In genomic region chr10:122747151-122747925, GRCm38 (mm10) we compare ENCODE assay signal across 29 mouse cellular contexts.
A peak's percentile ranks its signal among the peaks of the same experiment; 100 is the strongest.
DNase-seq lines count a peak whose midpoint lies in the region; ATAC-seq and TF ChIP-seq lines count a peak whose summit lies in the region.
"Had no signal": no experiment of that assay in that cellular context is flagged by ENCODE, and none has a peak within 500 bp of the region (broad histone marks: within the 10 kb centered on the region; RNA-seq: fewer than 3 reads in every experiment).

No protein-coding gene starts in this region.

- no peaks in the 10 kb centered on the region for H3K79me2 ChIP-seq in heart, adult 2 months (replicated peaks; ENCODE audit: control insufficient read depth, insufficient read depth, low read length)

- no peak overlapping the region for H3K4me3 ChIP-seq in heart, adult 2 months
- H3K4me3 ChIP-seq in midbrain, embryonic 11.5 days (ENCODE audit: low read depth, low read length), result no peak overlapping the region
- no peak overlapping the region for H3K4me3 ChIP-seq in midbrain, embryonic 13.5 days (replicated peaks)
- H3K4me3 ChIP-seq: erythroblast, embryonic 14.5 days; limb, embryonic 10.5 days; limb, embryonic 15.5 days; liver, embryonic 13.5 days; megakaryocyte, embryonic 14.5 days; myocyte had no signal

- no peak overlapping the region for H3K27ac ChIP-seq in heart, adult 2 months
- H3K27ac ChIP-seq in midbrain, embryonic 11.5 days (ENCODE audit: low read depth, low read length), result no peak overlapping the region
- H3K27ac ChIP-seq in midbrain, embryonic 13.5 days, result no peak overlapping the region
- H3K27ac ChIP-seq: hindbrain, embryonic 14.5 days; limb, embryonic 15.5 days; liver, embryonic 13.5 days had no signal

- no peaks in the 10 kb centered on the region for H3K9me3 ChIP-seq in midbrain, embryonic 11.5 days (ENCODE audit: control insufficient read depth, low read length)
- H3K9me3 ChIP-seq in midbrain, embryonic 13.5 days, result no peaks in the 10 kb centered on the region
- H3K9me3 ChIP-seq: limb, embryonic 10.5 days; limb, embryonic 15.5 days; liver, embryonic 13.5 days had no signal

- intact Hi-C loops in heart, adult 2 months (cut with DNase I), result no loop called here

- no peak overlapping the region for H3K4me2 ChIP-seq in midbrain, embryonic 11.5 days
- H3K4me2 ChIP-seq in midbrain, embryonic 13.5 days (replicated peaks), result no peak overlapping the region
- H3K4me2 ChIP-seq: heart, embryonic 11.5 days; hindbrain, embryonic 14.5 days; limb, embryonic 15.5 days; liver, embryonic 13.5 days had no signal

- TF ChIP-seq EP300 in heart, adult 2 months (IDR thresholded peaks at IDR 0.05; ENCODE audit: insufficient read depth, low read depth, low read length), result no peak

- WGBS in heart, adult 2 months, result 84% methylated on average over 11 of the region's 11 CpGs
- 90% methylated on average over 11 of the region's 11 CpGs for WGBS in midbrain, embryonic 11.5 days
- 93% methylated on average over 11 of the region's 11 CpGs for WGBS in midbrain, embryonic 13.5 days

- no peaks in the 10 kb centered on the region for H3K36me3 ChIP-seq in heart, adult 2 months (ENCODE audit: control insufficient read depth, insufficient read depth, low read length)
- H3K36me3 ChIP-seq in midbrain, embryonic 11.5 days (ENCODE audit: control insufficient read depth, insufficient read depth, low read length), result no peaks in the 10 kb centered on the region
- H3K36me3 ChIP-seq in midbrain, embryonic 13.5 days, result no peaks in the 10 kb centered on the region
- H3K36me3 ChIP-seq: limb, embryonic 10.5 days; limb, embryonic 15.5 days; liver, embryonic 13.5 days had no signal

- DNase-seq in heart, adult 11 months, result peak; percentile 71
- DNase-seq in heart, adult 2 months, result no peak
- DNase-seq in midbrain, embryonic 11.5 days (ENCODE audit: low spot score, missing footprints), result no peak
- DNase-seq in right cerebral cortex, adult 2 months (ENCODE audit: low spot score in 2 of 2), result no peak
- no peak for DNase-seq in adrenal gland, adult 18-20 months (ENCODE audit: low spot score in 2 of 2)
- DNase-seq: adrenal gland, postnatal 25 days; cerebellum, adult 18-20 months; cerebellum, postnatal 10 days; heart, postnatal 4 days; kidney, adult 9 months; kidney, postnatal 25 days; liver, embryonic 13.5 days; lung, adult 18-20 months; lung, postnatal 10 days; retina, postnatal 1 day; spleen, adult 18-20 months; thymus, postnatal 14 days had no signal

- TF ChIP-seq POLR2A in heart, adult 2 months (IDR thresholded peaks at IDR 0.05; ENCODE audit: insufficient read depth, low read depth, low read length), result no peak

- H3K4me1 ChIP-seq in heart, adult 2 months (ENCODE audit: control insufficient read depth, insufficient read depth, low read length), result no peaks in the 10 kb centered on the region
- no peaks in the 10 kb centered on the region for H3K4me1 ChIP-seq in midbrain, embryonic 11.5 days (ENCODE audit: control insufficient read depth, insufficient read depth, low read length)
- no peaks in the 10 kb centered on the region for H3K4me1 ChIP-seq in midbrain, embryonic 13.5 days (replicated peaks)
- H3K4me1 ChIP-seq: limb, embryonic 15.5 days; liver, embryonic 13.5 days; megakaryocyte, embryonic 14.5 days had no signal

- no peak for TF ChIP-seq CTCF in heart, adult 2 months (IDR thresholded peaks at IDR 0.05)

- ATAC-seq in midbrain, embryonic 11.5 days (ENCODE audit: low FRiP score), result peak; percentile 57; the same call in 1 of the 2 replicates
- ATAC-seq in midbrain, embryonic 13.5 days, result no peak; the same call in 1 of the 2 replicates
- peak; percentile 71 to 81; a peak in 3 of 4 replicates for ATAC-seq in hematopoietic stem cell, adult 5-6 weeks (replicated peaks in 1 of 2; ENCODE audit: insufficient read depth in 1 of 2, low FRiP score in 2 of 2, low TSS enrichment in 1 of 2, low read depth in 1 of 2, poor library complexity in 2 of 2, severe bottlenecking in 2 of 2)
- ATAC-seq: forebrain, embryonic 16.5 days; intestine, postnatal 0 days; Patski had no signal

- H3K27me3 ChIP-seq in heart, adult 2 months (ENCODE audit: control insufficient read depth, insufficient read depth, low read length), result no peaks in the 10 kb centered on the region
- H3K27me3 ChIP-seq in midbrain, embryonic 11.5 days (ENCODE audit: control insufficient read depth, insufficient read depth, low read length), result no peaks in the 10 kb centered on the region
- no peaks in the 10 kb centered on the region for H3K27me3 ChIP-seq in midbrain, embryonic 13.5 days
- H3K27me3 ChIP-seq: limb, embryonic 15.5 days; liver, embryonic 13.5 days; megakaryocyte, embryonic 14.5 days; Patski had no signal

- H3K9ac ChIP-seq in heart, adult 2 months (ENCODE audit: low read depth, low read length), result no peak overlapping the region
- H3K9ac ChIP-seq in midbrain, embryonic 11.5 days (ENCODE audit: low read length), result no peak overlapping the region
- no peak overlapping the region for H3K9ac ChIP-seq in midbrain, embryonic 13.5 days (replicated peaks)
- H3K9ac ChIP-seq: hindbrain, embryonic 14.5 days; limb, embryonic 15.5 days; liver, embryonic 13.5 days had no signal
